Mouse (Mus musculus) midbrain, postnatal 0 days (tissue): Measurements from ENCODE around the gene Rnf213. TPM values are rescaled to one million over a fixed set of nuclear protein-coding genes. Genes with fewer than 3 reads are reported as not detected.

Experiments used
- ATAC-seq: fragments of 200-750 bp; cut with Nextera tagmentation; 2 replicates; pipeline ENCODE4 v1.8.0; 2017; ENCODE audit warnings: moderate number of reproducible peaks, mild to moderate bottlenecking, moderate TSS enrichment, moderate library complexity; ENCODE audit not compliant: low FRiP score
- DNase-seq: peaks from one replicate; pipeline ENCODE4 v3.0.0-alpha.2; 2015; ENCODE audit warnings: low spot score
- H3K27ac ChIP-seq: fragments of 300-500 bp; sonication (generic); 2 replicates; pipeline ENCODE4 v1.5.1; 2014; ENCODE audit warnings: low read depth, mild to moderate bottlenecking, low read length, mixed read lengths
- H3K27me3 ChIP-seq: fragments of 300-500 bp; sonication (generic); 2 replicates; pipeline ENCODE4 v1.6.1; 2014; ENCODE audit warnings: low read length, control low read depth, mixed read lengths; ENCODE audit not compliant: insufficient read depth
- H3K36me3 ChIP-seq: fragments of 300-500 bp; sonication (generic); 2 replicates; pipeline ENCODE4 v1.6.1; 2014; ENCODE audit warnings: low read length, control low read depth, mixed read lengths; ENCODE audit not compliant: insufficient read depth
- H3K4me1 ChIP-seq: fragments of 300-500 bp; sonication (generic); 2 replicates; pipeline ENCODE4 v1.6.1; 2014; ENCODE audit warnings: mild to moderate bottlenecking, control low read depth, antibody characterized with exemption, low read length, mixed read lengths; ENCODE audit not compliant: insufficient read depth
- H3K4me2 ChIP-seq: fragments of 300-500 bp; sonication (generic); 2 replicates; pipeline ENCODE4 v1.6.1; 2014; ENCODE audit warnings: low read depth, mild to moderate bottlenecking, low read length, mixed read lengths; ENCODE audit not compliant: poor library complexity, severe bottlenecking
- H3K4me3 ChIP-seq: fragments of 300-500 bp; sonication (generic); 2 replicates; pipeline ENCODE4 v1.5.1; 2014; ENCODE audit warnings: low read depth, mild to moderate bottlenecking, low read length, moderate library complexity
- H3K9ac ChIP-seq: fragments of 300-500 bp; sonication (generic); replicated peaks from 2 replicates; pipeline ENCODE4 v1.6.1; 2014; ENCODE audit warnings: mild to moderate bottlenecking, low read length, moderate library complexity, mixed read lengths; ENCODE audit not compliant: poor library complexity, severe bottlenecking
- H3K9me3 ChIP-seq: fragments of 300-500 bp; sonication (generic); 2 replicates; pipeline ENCODE4 v1.6.1; 2016; ENCODE audit warnings: low read length, control low read depth
- CTCF ChIP-seq: IDR thresholded peaks from 2 replicates; pipeline ENCODE4 v1.5.1; 2016; ENCODE audit warnings: antibody characterized with exemption, mild to moderate bottlenecking
- WGBS: fragments of 180-500 bp; shearing (Covaris S2); extraction: QIAGEN DNeasy Blood & Tissue Kit; methylation state at CpG from one replicate; pipeline ENCODE4 v1.1.7; 2014; 5-methylcytosine and 5-hydroxymethylcytosine counted together
- microRNA counts: library from miRNA; unstranded; fragments of <30 nt; microRNA quantifications from one replicate; lab custom pipeline; 2015
- microRNA-seq: library from miRNA; unstranded; fragments of <30 nt; microRNA quantifications from one replicate; pipeline ENCODE4, GENCODE M21; 2016; ENCODE audit warnings: borderline number of aligned reads
- polyA plus RNA-seq: library from polyadenylated mRNA; unstranded; fragments of >200 nt; fragmentation: Nextera tagmentation; extraction: Ambion mirVana; gene quantifications from 2 replicates; pipeline ENCODE4 v1.2.1, GENCODE M21; 2015
- total RNA-seq: library from RNA; depleted of rRNA; stranded (reverse); fragments of >200 nt; gene quantifications from 2 replicates; pipeline ENCODE4 v1.2.3, GENCODE M21; 2014; rRNA removed

Gene Rnf213
- total and polyA plus RNA-seq, 2 experiments from 2014 or later = 0.74 to 6.9 TPM

- peak overlapping the region; percentile 56 for H3K9ac ChIP-seq
- whole genome bisulfite sequencing = 2% methylated on average over 33 of the region's 33 CpGs
- peak; percentile 87 for ATAC-seq
- H3K4me3 ChIP-seq = peak overlapping the region; percentile 28
- no peak for TF ChIP-seq CTCF
- no peaks in the 10 kb centered on the region for H3K36me3 ChIP-seq
- DNase-seq = peak; percentile 96
- H3K27me3 ChIP-seq = no peaks in the 10 kb centered on the region; the same call in 1 of the 2 replicates
- H3K4me2 ChIP-seq = peak overlapping the region; percentile 52
- H3K4me1 ChIP-seq = 0 out of 2 replicates have a peak, but pooled peaks cover 2% of the 10 kb centered on the region
- H3K27ac ChIP-seq = peak overlapping the region; percentile 59
- no peaks in the 10 kb centered on the region for H3K9me3 ChIP-seq
Observed at GRCm38 (mm10) chr11:119524545-119524949, 131.6 kb downstream of the Rnf213 start.

GRCm38 (mm10) chr11:119526068-119526966 is 133.4 kb downstream of the Rnf213 start:
- no peak for TF ChIP-seq CTCF
- no peak overlapping the region for H3K27ac ChIP-seq
- H3K4me2 ChIP-seq = no peak overlapping the region
- no peaks in the 10 kb centered on the region for H3K9me3 ChIP-seq
- no peak overlapping the region for H3K9ac ChIP-seq
- H3K36me3 ChIP-seq = no peaks in the 10 kb centered on the region
- no peaks in the 10 kb centered on the region; the same call in 1 of the 2 replicates for H3K27me3 ChIP-seq
- 84% methylated on average over 14 of the region's 14 CpGs for WGBS
- H3K4me1 ChIP-seq = 0 out of 2 replicates have a peak, but pooled peaks cover 2% of the 10 kb centered on the region
- ATAC-seq (no peak), DNase-seq (no peak)
- H3K4me3 ChIP-seq = no peak overlapping the region

GRCm38 (mm10) chr11:119528930-119529329 is 136.0 kb downstream of the Rnf213 start:
- Histone ChIP-seq H3K9me3 (no peaks in the 10 kb centered on the region), H3K36me3 (no peaks in the 10 kb centered on the region), H3K27ac (no peak overlapping the region), H3K27me3 (no peaks in the 10 kb centered on the region; the same call in 1 of the 2 replicates), H3K9ac (no peak overlapping the region), H3K4me3 (no peak overlapping the region), H3K4me1 (0 out of 2 replicates have a peak, but pooled peaks cover 2% of the 10 kb centered on the region), H3K4me2 (no peak overlapping the region)
- no peak for TF ChIP-seq CTCF
- no peak for DNase-seq
- no peak for ATAC-seq
- WGBS = 55% methylated on average over 11 of the region's 11 CpGs

GRCm38 (mm10) chr11:119532460-119532859 is 139.6 kb downstream of the Rnf213 start:
- ATAC-seq = no peak
- Histone ChIP-seq H3K27ac (no peak overlapping the region), H3K4me3 (no peak overlapping the region), H3K9ac (no peak overlapping the region), H3K36me3 (no peaks in the 10 kb centered on the region), H3K4me2 (no peak overlapping the region), H3K4me1 (no peaks in the 10 kb centered on the region), H3K9me3 (no peaks in the 10 kb centered on the region), H3K27me3 (no peaks in the 10 kb centered on the region; the same call in 1 of the 2 replicates)
- TF ChIP-seq CTCF = no peak
- DNase-seq = peak; percentile 64
- WGBS = 61% methylated on average over 8 of the region's 8 CpGs

GRCm38 (mm10) chr11:119533745-119534144 is 140.8 kb downstream of the Rnf213 start:
- H3K27ac ChIP-seq = no peak overlapping the region
- H3K4me3 ChIP-seq = no peak overlapping the region
- no peaks in the 10 kb centered on the region for H3K4me1 ChIP-seq
- no peak for ATAC-seq
- no peaks in the 10 kb centered on the region for H3K27me3 ChIP-seq
- H3K9ac ChIP-seq = no peak overlapping the region
- H3K36me3 ChIP-seq = no peaks in the 10 kb centered on the region
- WGBS = 70% methylated on average over 7 of the region's 7 CpGs
- H3K4me2 ChIP-seq = no peak overlapping the region
- no peaks in the 10 kb centered on the region for H3K9me3 ChIP-seq
- TF ChIP-seq CTCF = peak; percentile 10; the same call in 1 of the 2 replicates
- DNase-seq = no peak

MicroRNAs encoded within 50 kb of the gene (microRNA counts, 519-probe panel; counts per million panel counts)
- microRNA mmu-miR-1932 (lab: Ali Mortazavi, UCI) = 528 counts per million, percentile 58 among the panel's probes with 10 or more counts

Small RNA genes lying within 50 kb of the gene (microRNA-seq; reads per million reads assigned to microRNA genes)
- gene Mir1932 = not detected

Other genes starting within 250 kb of the Rnf213 start
- 152 and 156 TPM in 2 replicates for gene Tbc1d16, start 164.6 kb upstream of the Rnf213 start, total RNA-seq
- 43.1 and 43.5 TPM in 2 replicates for gene Tbc1d16, start 164.6 kb upstream of the Rnf213 start, polyA plus RNA-seq
- gene Ccdc40, start 164.5 kb upstream of the Rnf213 start, total RNA-seq = 13.3 and 22.7 TPM in 2 replicates
- gene Ccdc40, start 164.5 kb upstream of the Rnf213 start, polyA plus RNA-seq = 10.3 and 13.3 TPM in 2 replicates
- gene Gaa, start 125.2 kb upstream of the Rnf213 start, total RNA-seq = 186 and 222 TPM in 2 replicates
- 154 and 158 TPM in 2 replicates for gene Gaa, start 125.2 kb upstream of the Rnf213 start, polyA plus RNA-seq
- 132 and 169 TPM in 2 replicates for gene Eif4a3, start 93.0 kb upstream of the Rnf213 start, total RNA-seq
- 229 and 237 TPM in 2 replicates for gene Eif4a3, start 93.0 kb upstream of the Rnf213 start, polyA plus RNA-seq
- gene Card14, start 85.3 kb upstream of the Rnf213 start, total RNA-seq = 0.77 and 1.8 TPM in 2 replicates
- gene Card14, start 85.3 kb upstream of the Rnf213 start, polyA plus RNA-seq = 0.59 and 0.67 TPM in 2 replicates
- 5.4 and 7.3 TPM in 2 replicates for gene Sgsh, start 37.6 kb upstream of the Rnf213 start, total RNA-seq
- gene Sgsh, start 37.6 kb upstream of the Rnf213 start, polyA plus RNA-seq = 5.2 and 5.4 TPM in 2 replicates
- gene Slc26a11, start 37.5 kb upstream of the Rnf213 start, total RNA-seq = 8.3 and 9.0 TPM in 2 replicates
- gene Slc26a11, start 37.5 kb upstream of the Rnf213 start, polyA plus RNA-seq = 7.0 and 7.6 TPM in 2 replicates
- 36.7 and 42.0 TPM in 2 replicates for gene Endov, start 98.2 kb downstream of the Rnf213 start, total RNA-seq
- gene Endov, start 98.2 kb downstream of the Rnf213 start, polyA plus RNA-seq = 13.2 and 13.3 TPM in 2 replicates
- gene Nptx1, start 154.7 kb downstream of the Rnf213 start, total RNA-seq = 16.3 and 22.4 TPM in 2 replicates
- gene Nptx1, start 154.7 kb downstream of the Rnf213 start, polyA plus RNA-seq = 7.5 and 7.6 TPM in 2 replicates
- gene Rptor, start 209.8 kb downstream of the Rnf213 start, total RNA-seq = 64.8 and 65.0 TPM in 2 replicates
- gene Rptor, start 209.8 kb downstream of the Rnf213 start, polyA plus RNA-seq = 8.5 TPM in 2 replicates